Mouse (Mus musculus): Measurements from ENCODE around the gene Crebrf. TPM values are rescaled to one million over a fixed set of nuclear protein-coding genes. Genes with fewer than 3 reads are reported as not detected.

Crebrf gene
- polyA plus RNA-seq, 1 experiment = 2.8 TPM

- H3K27me3 ChIP-seq (ENCODE audit: control insufficient read depth, insufficient read depth, low read length) = no peaks in the 10 kb centered on the region
- no peaks in the 10 kb centered on the region for H3K4me1 ChIP-seq (ENCODE audit: control insufficient read depth, insufficient read depth, insufficient read length, low read length)
- no peak overlapping the region for H3K4me3 ChIP-seq (ENCODE audit: low read depth, low read length)
- no peaks in the 10 kb centered on the region for H3K36me3 ChIP-seq (ENCODE audit: control insufficient read depth, insufficient read depth, low read length)
- no peak for TF ChIP-seq POLR2A (IDR thresholded peaks at IDR 0.05; ENCODE audit: low read depth, low read length)
- TF ChIP-seq CTCF (IDR thresholded peaks at IDR 0.05; ENCODE audit: extremely low read depth, insufficient read length, insufficient replicate concordance, low read depth, low read length) = no peak
- no peak overlapping the region for H3K27ac ChIP-seq (ENCODE audit: insufficient read depth, low read depth, low read length)
Measured at GRCm38 (mm10) chr17:26817776-26818175, 102.3 kb downstream of the Crebrf start.

GRCm38 (mm10) chr17:26826131-26826530 is 110.7 kb downstream of the Crebrf start:
- no peak for TF ChIP-seq CTCF (IDR thresholded peaks at IDR 0.05; ENCODE audit: extremely low read depth, insufficient read length, insufficient replicate concordance, low read depth, low read length)
- TF ChIP-seq POLR2A (IDR thresholded peaks at IDR 0.05; ENCODE audit: low read depth, low read length) = no peak
- 62% methylated on average over 17 of the region's 17 CpGs for WGBS
- H3K27ac ChIP-seq (ENCODE audit: insufficient read depth, low read depth, low read length) = no peak overlapping the region
- peaks cover 6% of the 10 kb centered on the region; the same call in 1 of the 2 replicates for H3K27me3 ChIP-seq (ENCODE audit: control insufficient read depth, insufficient read depth, low read length)
- H3K4me1 ChIP-seq (ENCODE audit: control insufficient read depth, insufficient read depth, insufficient read length, low read length) = no peaks in the 10 kb centered on the region
- H3K36me3 ChIP-seq (ENCODE audit: control insufficient read depth, insufficient read depth, low read length) = no peaks in the 10 kb centered on the region
- H3K4me3 ChIP-seq (ENCODE audit: low read depth, low read length) = no peak overlapping the region

Other genes starting within 250 kb of the Crebrf start
- gene Ergic1, start 154.2 kb upstream of the Crebrf start, polyA plus RNA-seq (2012; rRNA removed) = 64.7 and 68.6 TPM in 2 replicates
- gene Dusp1, start 153.5 kb upstream of the Crebrf start, polyA plus RNA-seq (2012; rRNA removed) = 28.1 and 33.5 TPM in 2 replicates
- 84.0 and 119 TPM in 2 replicates for gene Atp6v0e, start 52.4 kb upstream of the Crebrf start, polyA plus RNA-seq (2012; rRNA removed)
- 9.7 and 14.4 TPM in 2 replicates for gene Bnip1, start 65.4 kb downstream of the Crebrf start, polyA plus RNA-seq (2012; rRNA removed)
- gene Nkx2-5, start 129.4 kb downstream of the Crebrf start, polyA plus RNA-seq (2012; rRNA removed) = 0.11 and 3.5 TPM in 2 replicates
- gene Kifc5b, start 201.4 kb downstream of the Crebrf start, polyA plus RNA-seq (2012; rRNA removed) = 2.5 and 3.7 TPM in 2 replicates
- 35.6 and 67.1 TPM in 2 replicates for gene Phf1, start 217.4 kb downstream of the Crebrf start, polyA plus RNA-seq (2012; rRNA removed)
- gene Cuta, start 223.9 kb downstream of the Crebrf start, polyA plus RNA-seq (2012; rRNA removed) = 83.4 and 151 TPM in 2 replicates
- 5.8 and 8.6 TPM in 2 replicates for gene Syngap1, start 225.6 kb downstream of the Crebrf start, polyA plus RNA-seq (2012; rRNA removed)

Data from small intestine, adult 2 months (tissue).